Mouse (Mus musculus) lung, adult 2 months (tissue): Measurements from ENCODE around the gene Hbq1a. TPM values are rescaled to one million over a fixed set of nuclear protein-coding genes. Genes with fewer than 3 reads are reported as not detected.
"Not testable (repeated sequence)": the region's sequence is repeated elsewhere in the genome, so short reads cannot be mapped to it uniquely, and the experiment has no call there.

ENCODE experiments used
- DNase-seq: peaks from one replicate; pipeline ENCODE4 v3.0.0; 2022
- H3K4me1 ChIP-seq: fragments of 200-500 bp; 2 replicates; pipeline ENCODE4 v1.6.1; 2011; ENCODE audit warnings: low read length; ENCODE audit not compliant: control insufficient read depth, insufficient read depth
- H3K4me3 ChIP-seq: fragments of 200-500 bp; replicated peaks from 2 replicates; pipeline ENCODE3; 2011; ENCODE audit warnings: low read depth, mild to moderate bottlenecking, control low read depth, low read length; ENCODE audit errors: extremely low read depth
- CTCF ChIP-seq: fragments of 200-500 bp; IDR thresholded peaks from 2 replicates; pipeline ENCODE4 v1.5.1; 2011; ENCODE audit warnings: mild to moderate bottlenecking, low read length, control low read depth; ENCODE audit not compliant: insufficient read depth
- POLR2A ChIP-seq: fragments of 200-500 bp; IDR thresholded peaks from 2 replicates; pipeline ENCODE4 v1.6.1; 2011; ENCODE audit warnings: low read depth, mild to moderate bottlenecking, control low read depth, low read length, borderline replicate concordance; ENCODE audit errors: extremely low read depth
- WGBS: fragments of 180-500 bp; shearing (Covaris S2); methylation state at CpG from one replicate; pipeline ENCODE4 v1.1.7; 2018; 5-methylcytosine and 5-hydroxymethylcytosine counted together
- polyA plus RNA-seq: library from polyadenylated mRNA; depleted of rRNA; stranded (reverse); fragments of >200 nt; gene quantifications from 2 replicates; pipeline ENCODE4 v1.2.3, GENCODE M21; 2012

Hbq1a gene
- polyA plus RNA-seq, 1 experiment = 1.1 TPM

DNA sequence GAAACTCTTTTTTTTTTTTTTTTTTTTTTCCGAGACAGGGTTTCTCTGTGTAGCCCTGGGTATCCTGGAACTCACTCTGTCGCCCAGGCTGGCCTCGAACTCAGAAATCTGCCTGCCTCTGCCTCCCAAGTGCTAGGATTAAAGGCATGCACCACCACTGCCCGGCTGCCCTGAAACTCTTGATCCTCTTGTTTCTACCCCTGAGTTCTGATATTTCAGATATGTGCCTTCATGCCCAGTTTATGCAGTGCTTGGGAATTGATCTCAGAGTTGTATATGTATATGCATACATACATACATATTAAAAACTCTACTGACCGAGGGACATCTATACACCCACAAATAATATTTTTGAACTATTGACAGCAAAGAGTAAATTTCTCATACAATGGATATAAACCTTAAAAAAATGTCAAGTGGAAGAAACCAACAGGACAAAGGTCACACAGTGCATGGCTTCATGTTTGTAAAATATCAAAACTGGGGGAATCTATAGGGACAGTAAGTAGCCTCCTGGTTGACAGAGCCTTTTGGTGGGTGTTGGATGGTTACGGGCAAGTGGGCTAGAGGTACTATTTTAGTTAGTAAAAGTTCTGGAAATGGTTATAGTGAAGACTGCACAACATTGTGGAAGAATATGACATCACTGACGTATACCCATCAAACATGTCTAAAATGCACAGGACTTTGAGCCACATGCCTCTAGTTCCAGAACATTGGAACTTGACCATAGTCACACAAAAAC lies 14.7 kb upstream of the Hbq1a start:
- TF ChIP-seq POLR2A (no peak), CTCF (no peak)
- DNase-seq = no peak
- WGBS = 73% methylated on average over 7 of the region's 7 CpGs
- Histone ChIP-seq H3K4me3 (no peak overlapping the region), H3K4me1 (no peaks in the 10 kb centered on the region)

DNA sequence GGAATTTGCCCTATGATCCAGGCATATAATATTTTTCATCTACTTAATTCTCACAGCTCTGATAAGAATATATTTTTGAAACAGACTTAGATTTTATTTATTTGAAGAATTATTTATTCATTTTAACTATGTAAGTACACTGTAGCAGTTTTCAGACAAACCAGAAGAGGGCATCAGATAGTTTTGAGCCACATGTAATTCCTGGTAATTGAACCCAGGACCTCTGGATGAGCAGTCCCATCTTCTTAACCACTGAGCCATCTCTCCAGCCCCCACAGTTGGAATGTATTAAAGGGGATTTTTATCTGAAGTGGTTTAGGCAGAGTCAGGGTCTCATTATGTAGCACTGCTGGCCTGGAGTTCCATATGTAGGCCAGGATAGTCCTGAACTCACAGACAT lies 14.0 kb upstream of the Hbq1a start:
- H3K4me3 ChIP-seq, H3K4me1 ChIP-seq, DNase-seq: not testable (repeated sequence)

DNA sequence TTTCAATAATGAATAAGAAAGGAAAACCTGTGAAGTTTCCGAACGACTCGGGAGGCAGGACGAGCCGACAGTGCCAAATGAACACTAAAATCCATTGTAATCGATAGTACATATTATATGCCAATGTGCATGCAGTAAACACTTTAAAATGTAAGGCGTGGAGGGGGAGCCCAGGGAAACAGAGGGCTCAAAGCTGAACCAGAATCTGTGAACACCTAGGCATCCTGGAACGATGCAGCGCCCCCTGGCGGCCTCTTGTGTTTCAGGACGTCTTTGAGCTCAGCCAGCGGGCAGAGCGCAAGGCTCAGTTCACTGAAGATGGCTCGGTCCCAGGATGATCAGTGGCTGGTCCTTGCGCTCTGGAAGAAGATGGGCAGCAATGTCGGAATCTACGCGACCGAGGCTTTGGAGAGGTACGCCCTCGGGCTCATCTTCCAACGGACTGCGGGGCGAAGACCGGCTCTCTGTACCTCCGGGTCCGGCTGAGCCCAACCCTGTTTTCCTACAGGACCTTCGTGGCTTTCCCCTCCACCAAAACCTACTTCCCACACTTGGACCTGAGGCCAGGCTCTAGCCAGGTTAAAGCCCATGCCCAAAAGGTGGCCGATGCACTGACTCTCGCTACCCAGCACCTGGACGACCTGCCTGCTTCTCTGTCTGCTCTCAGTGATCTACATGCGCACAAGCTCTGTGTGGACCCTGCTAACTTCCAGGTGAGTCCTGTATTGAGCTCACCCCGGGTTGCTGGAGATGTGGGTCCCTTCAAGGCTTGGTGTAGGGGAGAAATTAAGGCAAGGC lies 13.0 kb upstream of the Hbq1a start, which contains the start of gene Hbq1b:
Gene Hbq1b, plus strand, starts transcription at position 271 of the 798 bp plus-strand sequence.
- not testable (repeated sequence) for H3K4me3 ChIP-seq, H3K4me1 ChIP-seq
- WGBS = 19% methylated on average over 30 of the region's 33 CpGs
- DNase-seq = peak; percentile 59
- peak; percentile 40; the same call in 1 of the 2 replicates for TF ChIP-seq CTCF

DNA sequence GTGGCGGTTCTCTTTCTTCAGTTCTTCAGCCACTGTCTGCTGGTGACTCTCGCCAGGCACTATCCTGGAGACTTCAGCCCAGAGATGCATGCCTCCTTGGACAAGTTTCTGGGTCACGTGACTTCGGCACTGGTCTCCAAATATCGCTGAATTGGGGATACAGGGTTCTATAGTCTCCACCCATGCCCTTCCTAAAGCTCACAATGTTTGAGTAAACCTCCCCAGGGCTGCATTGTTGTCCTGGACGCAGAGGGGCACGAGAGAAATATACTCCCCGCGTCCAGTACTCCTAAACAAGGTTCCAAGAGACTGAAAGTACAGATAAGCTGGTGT lies 12.4 kb upstream of the Hbq1a start:
- Histone ChIP-seq H3K4me3 (no peak overlapping the region), H3K4me1 (no peaks in the 10 kb centered on the region)
- no peak for TF ChIP-seq CTCF
- no peak for TF ChIP-seq POLR2A
- no peak for DNase-seq
- WGBS = 68% methylated on average over 9 of the region's 9 CpGs

DNA sequence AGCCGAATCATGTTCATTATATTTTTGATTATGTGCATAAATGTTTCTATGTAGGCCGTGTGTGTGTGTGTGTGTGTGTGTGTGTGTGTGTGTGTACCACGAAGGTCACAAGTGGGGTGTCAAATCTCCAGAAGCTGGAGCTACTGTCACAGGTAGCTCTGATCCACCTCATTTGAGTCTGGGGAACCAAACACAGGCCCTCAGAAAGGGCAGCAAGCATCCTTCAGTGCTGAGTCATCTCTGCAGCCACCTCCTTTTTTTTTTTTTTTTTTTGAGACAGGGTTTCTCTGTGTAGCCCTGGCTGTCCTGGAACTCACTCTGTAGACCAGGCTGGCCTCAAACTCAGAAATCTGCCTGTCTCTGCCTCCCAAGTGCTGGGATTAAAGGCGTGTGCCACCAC lies 7.0 kb upstream of the Hbq1a start:
- DNase-seq, H3K4me3 ChIP-seq, H3K4me1 ChIP-seq: not testable (repeated sequence)
- 77% methylated on average over 4 of the region's 4 CpGs for WGBS

DNA sequence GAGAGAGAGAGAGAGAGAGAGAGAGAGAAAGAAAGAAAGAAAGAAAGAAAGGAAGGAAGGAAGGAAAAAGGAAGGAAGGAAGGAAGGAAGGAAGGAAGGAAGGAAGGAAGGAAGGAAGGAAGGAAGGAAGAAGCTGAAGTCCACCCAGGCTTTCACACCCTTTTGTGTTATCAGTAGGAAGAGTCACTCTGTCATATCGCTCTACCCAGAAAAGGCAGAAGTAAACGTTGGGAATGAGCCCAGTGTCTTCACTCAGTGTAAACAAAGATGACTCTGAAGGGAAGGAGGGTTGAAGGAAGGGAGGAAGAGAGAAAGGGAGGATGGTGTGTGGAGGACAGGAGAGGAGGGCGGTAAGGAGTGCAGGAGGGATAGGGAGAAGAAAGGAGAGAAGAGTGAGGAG lies 6.4 kb upstream of the Hbq1a start:
- 40% methylated on average over 3 of the region's 3 CpGs for WGBS
- H3K4me3 ChIP-seq, DNase-seq, H3K4me1 ChIP-seq: not testable (repeated sequence)

DNA sequence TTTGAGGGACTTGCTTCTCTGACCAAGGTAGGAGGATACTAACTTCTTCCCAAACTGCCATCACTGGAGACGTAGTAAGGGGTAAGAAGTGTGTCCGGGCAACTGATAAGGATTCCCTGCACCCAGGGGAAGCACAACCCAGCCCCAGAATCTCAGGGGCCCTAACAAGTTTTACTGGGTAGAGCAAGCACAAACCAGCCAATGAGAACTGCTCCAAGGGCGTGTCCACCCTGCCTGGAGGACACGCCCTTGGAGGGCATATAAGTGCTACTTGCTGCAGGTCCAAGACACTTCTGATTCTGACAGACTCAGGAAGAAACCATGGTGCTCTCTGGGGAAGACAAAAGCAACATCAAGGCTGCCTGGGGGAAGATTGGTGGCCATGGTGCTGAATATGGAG lies 3.7 kb upstream of the Hbq1a start, which contains the start of gene Hba-a2:
Gene Hba-a2, plus strand, starts transcription at position 287 of the 400 bp plus-strand sequence.
- not testable (repeated sequence) for H3K4me1 ChIP-seq, H3K4me3 ChIP-seq
- no CpG with 5 or more reads among the region's 4 CpGs for WGBS

DNA sequence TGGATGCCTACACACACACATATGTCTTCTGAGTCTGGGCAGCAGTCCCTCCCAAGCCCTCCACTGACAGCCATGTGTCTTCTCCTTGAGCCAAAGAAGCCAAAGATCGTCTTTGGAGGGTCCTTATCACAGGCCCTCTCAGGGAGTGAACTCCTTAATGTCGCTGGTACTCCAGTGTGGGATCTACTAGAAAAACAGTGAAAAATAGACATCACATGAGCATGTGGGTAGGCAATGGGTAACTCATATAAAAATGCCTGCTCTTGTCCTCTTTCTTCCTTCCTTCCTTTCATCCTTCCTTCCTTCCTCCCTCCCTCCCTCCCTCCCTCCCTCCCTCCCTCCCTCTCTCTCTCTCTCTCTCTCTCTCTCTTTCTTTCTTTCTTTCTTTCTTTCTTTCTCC lies 2.5 kb upstream of the Hbq1a start:
- not testable (repeated sequence) for DNase-seq, H3K4me3 ChIP-seq, H3K4me1 ChIP-seq
- WGBS = 13% methylated on average over 2 of the region's 2 CpGs

More for the DNA sequence above, 3.7 kb upstream of the Hbq1a start, which contains the start of gene Hba-a2:
- not testable (repeated sequence) for DNase-seq

DNA sequence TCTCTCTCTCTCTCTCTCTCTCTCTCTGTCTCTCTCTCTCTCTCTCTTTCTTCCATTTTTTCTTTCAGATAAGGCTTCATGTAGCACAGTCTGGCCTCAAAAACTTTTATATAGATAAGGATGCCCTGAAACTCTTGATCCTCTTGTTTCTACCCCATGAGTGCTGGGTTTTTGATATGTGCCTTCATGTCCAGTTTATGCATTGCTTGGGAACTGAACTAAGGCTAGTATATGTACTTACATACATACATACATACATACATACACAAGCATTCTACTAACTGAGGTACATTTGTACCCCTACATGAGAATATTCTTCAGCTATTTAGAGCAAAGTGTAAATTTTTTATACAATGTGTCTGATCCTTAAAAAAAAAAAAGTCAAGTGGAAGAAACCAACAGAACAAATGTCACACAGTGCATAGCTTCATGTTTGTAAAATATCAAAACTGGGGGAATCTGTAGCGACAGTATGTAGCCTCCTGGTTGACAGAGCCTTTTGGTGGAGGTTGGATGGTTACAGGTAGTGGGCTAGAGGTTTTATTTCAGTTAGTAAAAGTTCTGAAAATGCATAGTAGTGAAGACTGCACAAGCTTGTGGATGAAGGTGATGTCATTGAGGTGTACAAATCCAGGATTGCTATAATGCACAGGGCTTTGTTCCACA lies 1.9 kb upstream of the Hbq1a start:
- no peak for TF ChIP-seq POLR2A
- no peak for TF ChIP-seq CTCF
- DNase-seq = no peak
- 89% methylated on average over 1 of the region's 1 CpGs for WGBS
- peaks cover 2% of the 10 kb centered on the region; the same call in 1 of the 2 replicates for H3K4me1 ChIP-seq
- H3K4me3 ChIP-seq = no peak overlapping the region

DNA sequence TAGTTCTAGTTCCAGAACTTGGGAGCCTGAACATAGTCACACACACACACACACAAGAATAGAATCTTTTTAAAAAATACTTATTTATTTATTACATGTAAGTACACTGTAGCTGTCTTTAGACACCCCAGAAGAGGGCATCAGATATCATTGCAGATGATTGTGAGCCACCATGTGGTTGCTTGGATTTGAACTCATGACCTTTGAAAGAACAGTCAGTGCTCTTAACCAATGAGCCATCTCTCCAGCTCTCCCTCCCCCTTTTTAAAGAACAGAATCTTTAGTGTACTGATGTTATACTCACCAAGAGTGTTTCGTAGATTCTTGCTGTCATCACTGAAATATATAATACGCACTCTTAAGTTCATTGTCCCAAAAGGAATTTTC lies 1.3 kb upstream of the Hbq1a start:
- Histone ChIP-seq H3K4me1 (peaks cover 2% of the 10 kb centered on the region; the same call in 1 of the 2 replicates), H3K4me3 (no peak overlapping the region)
- TF ChIP-seq CTCF (no peak), POLR2A (no peak)
- DNase-seq = no peak
- WGBS = 94% methylated on average over 2 of the region's 2 CpGs
